In the genomic region with DNA sequence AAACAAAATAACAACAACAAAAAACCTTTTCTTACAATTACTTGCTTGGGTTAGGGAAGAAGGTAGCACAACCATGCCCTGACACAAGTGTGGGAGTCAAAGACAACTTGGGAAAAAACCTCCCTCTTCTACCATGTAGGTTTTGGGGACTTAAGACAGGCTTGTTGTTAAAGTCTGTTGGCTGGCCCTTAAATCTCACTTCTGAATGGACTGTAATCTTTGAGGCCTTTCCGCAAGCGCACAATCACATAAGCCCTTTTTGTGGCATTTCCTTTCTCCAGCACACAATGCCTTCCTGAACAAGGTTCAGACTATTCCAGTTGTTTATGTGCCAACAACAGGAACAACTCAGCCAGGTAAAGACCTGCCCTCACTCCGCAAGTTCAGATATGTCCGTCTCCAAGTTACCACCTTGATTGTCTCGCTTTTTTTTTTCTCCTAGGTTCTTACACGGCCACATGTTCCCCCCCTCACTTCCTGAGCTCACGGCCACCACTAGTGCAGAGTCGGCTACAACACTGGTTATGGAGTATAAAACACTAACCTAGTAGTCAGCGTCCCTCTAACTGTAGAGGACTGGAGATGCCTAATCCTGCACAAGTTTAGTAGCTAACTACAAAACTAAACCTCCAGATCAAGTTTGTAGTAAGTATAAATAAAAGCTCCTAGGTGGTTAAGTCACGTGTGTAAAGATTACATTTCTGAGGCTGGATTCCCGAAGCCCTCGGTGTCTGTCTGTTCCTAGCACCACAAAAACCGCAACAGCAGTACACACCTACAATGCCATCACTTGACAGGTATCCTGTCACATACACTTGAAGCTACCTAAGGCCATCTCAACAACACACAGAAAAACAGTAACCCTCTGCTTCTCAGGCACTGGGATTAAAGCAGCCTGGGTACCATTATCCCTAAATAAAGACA, we compare ENCODE assay signal across 9 mouse cellular contexts. TPM values are rescaled to one million over a fixed set of nuclear protein-coding genes. Genes with fewer than 3 reads are reported as not detected.
DNase-seq lines count a peak whose midpoint lies in the region; ATAC-seq and TF ChIP-seq lines count a peak whose summit lies in the region.
"Had no signal": no experiment of that assay in that cellular context is flagged by ENCODE, and none has a peak within 500 bp of the region (broad histone marks: within the 10 kb centered on the region; RNA-seq: fewer than 3 reads in every experiment).

No protein-coding gene starts in this region.

- peaks cover 29% of the 10 kb centered on the region for H3K4me1 ChIP-seq in heart, embryonic 12.5 days (replicated peaks)
- peaks cover 71% of the 10 kb centered on the region for H3K4me1 ChIP-seq in E14TG2a.4 (replicated peaks; ENCODE audit: low read depth, low read length)
- H3K4me1 ChIP-seq in forebrain, postnatal 0 days (ENCODE audit: insufficient read depth) = peaks cover 14% of the 10 kb centered on the region

- no peaks in the 10 kb centered on the region for H3K27me3 ChIP-seq in heart, embryonic 12.5 days (replicated peaks)
- H3K27me3 ChIP-seq in E14TG2a.4 (ENCODE audit: insufficient read depth, low read length) = no peaks in the 10 kb centered on the region
- no peaks in the 10 kb centered on the region for H3K27me3 ChIP-seq in forebrain, postnatal 0 days (ENCODE audit: insufficient read depth, low read length)

- peaks cover 54% of the 10 kb centered on the region for H3K36me3 ChIP-seq in heart, embryonic 12.5 days
- peaks cover 60% of the 10 kb centered on the region for H3K36me3 ChIP-seq in E14TG2a.4 (ENCODE audit: insufficient read depth, low read length)
- peaks cover 46% of the 10 kb centered on the region for H3K36me3 ChIP-seq in forebrain, postnatal 0 days (ENCODE audit: insufficient read depth)
- peaks cover 40% of the 10 kb centered on the region; the same call in 1 of the 2 replicates for H3K36me3 ChIP-seq in macrophage (ENCODE audit: inconsistent target)

- no peak for DNase-seq in heart, adult 9 months (ENCODE audit: low spot score in 2 of 2)
- DNase-seq in forebrain, postnatal 0 days = no peak
- no peak for DNase-seq in gastrocnemius, postnatal 36 days
- DNase-seq in testis, postnatal 14 days (ENCODE audit: low spot score) = no peak
- DNase-seq: gastrocnemius, postnatal 14 days had no signal

- no peaks in the 10 kb centered on the region for H3K9me3 ChIP-seq in heart, embryonic 12.5 days (replicated peaks)
- no peaks in the 10 kb centered on the region for H3K9me3 ChIP-seq in E14TG2a.4 (ENCODE audit: low read length)
- H3K9me3 ChIP-seq in forebrain, postnatal 0 days (ENCODE audit: low read length) = no peaks in the 10 kb centered on the region

- peak overlapping the region; percentile 88 for H3K4me3 ChIP-seq in heart, embryonic 12.5 days
- H3K4me3 ChIP-seq in E14TG2a.4 (replicated peaks; ENCODE audit: low read length) (peak overlapping the region; percentile 93), macrophage (ENCODE audit: inconsistent target) (peak overlapping the region; percentile 83; the same call in 1 of the 2 replicates)
- no peak overlapping the region for H3K4me3 ChIP-seq in forebrain, postnatal 0 days (ENCODE audit: low read depth, low read length)

- H3K27ac ChIP-seq in heart, embryonic 12.5 days (ENCODE audit: poor library complexity, severe bottlenecking) = peak overlapping the region; percentile 47
- no peak overlapping the region for H3K27ac ChIP-seq in forebrain, postnatal 0 days (ENCODE audit: low read depth, low read length)
- no peak overlapping the region for H3K27ac ChIP-seq in macrophage

- ATAC-seq in heart, embryonic 12.5 days (ENCODE audit: insufficient number of reproducible peaks, low FRiP score) = no peak
- ATAC-seq in forebrain, postnatal 0 days = no peak
- ATAC-seq in frontal cortex, adult (ENCODE audit: low TSS enrichment) = no peak

- no peak for TF ChIP-seq CTCF in E14TG2a.4 (conservative IDR thresholded peaks at IDR 0.05; ENCODE audit: low read length)
- no peak for TF ChIP-seq CTCF in forebrain, postnatal 0 days (IDR thresholded peaks at IDR 0.05; ENCODE audit: low read depth)

- 62% methylated on average over 13 of the region's 13 CpGs for WGBS in heart, embryonic 12.5 days
- 81% methylated on average over 13 of the region's 13 CpGs for WGBS in forebrain, postnatal 0 days
- 49% methylated on average over 13 of the region's 13 CpGs for WGBS in macrophage (ENCODE audit: missing documents)

- H3K9ac ChIP-seq in heart, embryonic 12.5 days = peak overlapping the region; percentile 50; the same call in 1 of the 2 replicates
- no peak overlapping the region for H3K9ac ChIP-seq in forebrain, postnatal 0 days

- peak overlapping the region; percentile 97 for H3K4me2 ChIP-seq in heart, embryonic 12.5 days
- peak overlapping the region; percentile 53 for H3K4me2 ChIP-seq in forebrain, postnatal 0 days (ENCODE audit: low read depth)

- H3K79me2 ChIP-seq in macrophage (ENCODE audit: inconsistent target) = peaks cover 31% of the 10 kb centered on the region

- intact Hi-C loops in gastrocnemius, postnatal 36 days (cut with DNase I) = no loop called here

RNA-seq across cellular contexts. Expression of a gene that starts 1.7 kb away (rescaled TPM):
- polyA plus RNA-seq in heart, embryonic 12.5 days (2016; fragmentation: Nextera tagmentation; extraction: Ambion mirVana) = 771 and 793 TPM in 2 replicates
- 2,552 and 3,359 TPM in 2 replicates for total RNA-seq in forebrain, postnatal 0 days (2014; rRNA removed)
- 824 and 1,232 TPM in 2 replicates for polyA plus RNA-seq in forebrain, postnatal 0 days (2015; fragmentation: Nextera tagmentation; extraction: Ambion mirVana)
- total RNA-seq in macrophage (2018; cell fraction: chromatin; rRNA removed) = 100 to 1,000 TPM in 9 of 26 experiments, 10 to 100 TPM in 17; 47.1 to 456 (median 83.3) TPM
- 1,000 to 10,000 TPM in 25 of 26 experiments, 100 to 1,000 TPM in 1; 995 to 3,027 (median 1,636) TPM for total RNA-seq in macrophage (2018; cell fraction: cytosol; rRNA removed)
- 100 to 1,000 TPM; 149 to 438 (median 229) TPM for total RNA-seq in macrophage (2018; cell fraction: nucleus; rRNA removed)
- polyA plus RNA-seq in macrophage (2018) = 1,141 to 3,573 TPM (median 2,291 TPM) in 3 replicates
- total RNA-seq in gastrocnemius, postnatal 36 days (2021) = 100 to 1,000 TPM; 700 to 984 TPM

RNA-seq across cellular contexts. Expression of a gene that starts 1.8 kb away (rescaled TPM):
- polyA plus RNA-seq in heart, embryonic 12.5 days (2016; fragmentation: Nextera tagmentation; extraction: Ambion mirVana) = 26.8 and 28.0 TPM in 2 replicates
- 9.8 and 11.4 TPM in 2 replicates for total RNA-seq in forebrain, postnatal 0 days (2014; rRNA removed)
- 16.3 and 20.1 TPM in 2 replicates for polyA plus RNA-seq in forebrain, postnatal 0 days (2015; fragmentation: Nextera tagmentation; extraction: Ambion mirVana)
- total RNA-seq in macrophage (2018; cell fraction: chromatin; rRNA removed) = 10 to 100 TPM in 2 of 26 experiments, 1 to 10 TPM in 24; 1.8 to 11.9 (median 5.5) TPM
- 10 to 100 TPM in 25 of 26 experiments, 1 to 10 TPM in 1; 9.8 to 20.8 (median 14.1) TPM for total RNA-seq in macrophage (2018; cell fraction: cytosol; rRNA removed)
- total RNA-seq in macrophage (2018; cell fraction: nucleus; rRNA removed) = 10 to 100 TPM in 1 of 26 experiments, 1 to 10 TPM in 25; 1.1 to 10.1 (median 6.6) TPM
- 11.7 to 20.8 TPM (median 17.5 TPM) in 3 replicates for polyA plus RNA-seq in macrophage (2018)
- 1 to 10 TPM; 6.1 to 7.1 TPM for total RNA-seq in gastrocnemius, postnatal 36 days (2021)

RNA-seq across cellular contexts. Expression of a gene that starts 19.7 kb away (rescaled TPM):
- polyA plus RNA-seq in heart, embryonic 12.5 days (2016; fragmentation: Nextera tagmentation; extraction: Ambion mirVana) = 83.0 and 84.3 TPM in 2 replicates
- total RNA-seq in forebrain, postnatal 0 days (2014; rRNA removed) = 70.1 and 75.7 TPM in 2 replicates
- polyA plus RNA-seq in forebrain, postnatal 0 days (2015; fragmentation: Nextera tagmentation; extraction: Ambion mirVana) = 131 and 139 TPM in 2 replicates
- total RNA-seq in macrophage (2018; cell fraction: chromatin; rRNA removed) = 100 to 1,000 TPM in 15 of 26 experiments, 10 to 100 TPM in 11; 56.6 to 143 (median 104) TPM
- total RNA-seq in macrophage (2018; cell fraction: cytosol; rRNA removed) = 10 to 100 TPM; 45.3 to 85.3 (median 62.0) TPM
- total RNA-seq in macrophage (2018; cell fraction: nucleus; rRNA removed) = 100 to 1,000 TPM in 16 of 26 experiments, 10 to 100 TPM in 10; 63.7 to 150 (median 104) TPM
- polyA plus RNA-seq in macrophage (2018) = 41.1 to 83.2 TPM (median 71.3 TPM) in 3 replicates
- total RNA-seq in gastrocnemius, postnatal 36 days (2021) = 10 to 100 TPM; 58.9 to 63.8 TPM

RNA-seq across cellular contexts. Expression of a gene that starts 31.6 kb away (rescaled TPM):
- 2.3 TPM in 2 replicates for polyA plus RNA-seq in heart, embryonic 12.5 days (2016; fragmentation: Nextera tagmentation; extraction: Ambion mirVana)
- total RNA-seq in forebrain, postnatal 0 days (2014; rRNA removed) = 1.4 and 2.7 TPM in 2 replicates
- 0.91 and 1.0 TPM in 2 replicates for polyA plus RNA-seq in forebrain, postnatal 0 days (2015; fragmentation: Nextera tagmentation; extraction: Ambion mirVana)
- 1 to 10 TPM; 1.1 to 8.5 (median 2.2) TPM for total RNA-seq in macrophage (2018; cell fraction: chromatin; rRNA removed)
- 1 to 10 TPM in 22 of 26 experiments, under 1 TPM in 4; 0.65 to 1.7 (median 1.3) TPM for total RNA-seq in macrophage (2018; cell fraction: cytosol; rRNA removed)
- total RNA-seq in macrophage (2018; cell fraction: nucleus; rRNA removed) = 1 to 10 TPM in 24 of 26 experiments, under 1 TPM in 2; 0.83 to 6.9 (median 2.1) TPM
- 0.79 to 1.2 TPM (median 1.2 TPM) in 3 replicates for polyA plus RNA-seq in macrophage (2018)
- under 1 TPM in 1 of 2 experiments, not detected in 1; 0.26 TPM for total RNA-seq in gastrocnemius, postnatal 36 days (2021)

RNA-seq across cellular contexts. Expression of a gene that starts 36.2 kb away (rescaled TPM):
- polyA plus RNA-seq in heart, embryonic 12.5 days (2016; fragmentation: Nextera tagmentation; extraction: Ambion mirVana) = 63.5 and 67.8 TPM in 2 replicates
- 68.1 and 72.0 TPM in 2 replicates for total RNA-seq in forebrain, postnatal 0 days (2014; rRNA removed)
- 50.0 and 51.6 TPM in 2 replicates for polyA plus RNA-seq in forebrain, postnatal 0 days (2015; fragmentation: Nextera tagmentation; extraction: Ambion mirVana)
- 10 to 100 TPM; 21.3 to 81.5 (median 49.6) TPM for total RNA-seq in macrophage (2018; cell fraction: chromatin; rRNA removed)
- total RNA-seq in macrophage (2018; cell fraction: cytosol; rRNA removed) = 100 to 1,000 TPM; 151 to 283 (median 205) TPM
- total RNA-seq in macrophage (2018; cell fraction: nucleus; rRNA removed) = 100 to 1,000 TPM; 138 to 261 (median 185) TPM
- 169 to 236 TPM (median 174 TPM) in 3 replicates for polyA plus RNA-seq in macrophage (2018)
- total RNA-seq in gastrocnemius, postnatal 36 days (2021) = 10 to 100 TPM; 47.5 to 48.3 TPM
